Mouse (Mus musculus) CH12.LX (cell line): ENCODE data around the gene Tnrc6b.

Experiments
- CHD1 ChIP-seq: IDR thresholded peaks from 2 replicates; pipeline ENCODE4 v1.6.1; 2012; ENCODE audit warnings: low read depth, low read length, improper control_type of control experiment, inconsistent platforms
- CHD2 ChIP-seq: IDR thresholded peaks from 2 replicates; pipeline ENCODE4 v1.6.1; 2011; ENCODE audit warnings: low read length, improper control_type of control experiment
- CTCF ChIP-seq, 2 experiments: IDR thresholded peaks in 1 of 2; conservative IDR thresholded peaks in 1 of 2; 2 replicates each; pipeline ENCODE4 v1.5.1; 2011 to 2012; ENCODE audit warnings: low read depth in 2 of 2, low read length in 2 of 2, improper control_type of control experiment in 1 of 2, inconsistent platforms in 1 of 2, mild to moderate bottlenecking in 1 of 2, moderate library complexity in 1 of 2
- EP300 ChIP-seq: IDR thresholded peaks from 2 replicates; pipeline ENCODE4 v1.6.1; 2011; ENCODE audit warnings: low read length, improper control_type of control experiment
- ETS1 ChIP-seq: conservative IDR thresholded peaks from 2 replicates; pipeline ENCODE4 v1.6.1; 2012; ENCODE audit warnings: low read depth, mild to moderate bottlenecking, inconsistent platforms, low read length, improper control_type of control experiment, moderate library complexity
- HCFC1 ChIP-seq: IDR thresholded peaks from 2 replicates; pipeline ENCODE4 v1.6.1; 2012; ENCODE audit warnings: low read depth, mild to moderate bottlenecking, inconsistent platforms, low read length, improper control_type of control experiment
- KAT2A ChIP-seq: IDR thresholded peaks from 2 replicates; pipeline ENCODE4 v1.6.1; 2012; ENCODE audit warnings: low read length, improper control_type of control experiment, inconsistent platforms; ENCODE audit not compliant: insufficient replicate concordance
- NELFE ChIP-seq: IDR thresholded peaks from 2 replicates; pipeline ENCODE4 v1.6.1; 2011; ENCODE audit warnings: low read depth, low read length, improper control_type of control experiment
- POLR2A ChIP-seq: IDR thresholded peaks from 2 replicates; pipeline ENCODE4 v1.6.1; 2011; ENCODE audit warnings: low read depth, mild to moderate bottlenecking, improper control_type of control experiment, low read length
- RAD21 ChIP-seq: IDR thresholded peaks from 2 replicates; pipeline ENCODE4 v1.6.1; 2011; ENCODE audit warnings: low read depth, mild to moderate bottlenecking, low read length, improper control_type of control experiment, moderate library complexity
- ZC3H11A ChIP-seq: IDR thresholded peaks from 2 replicates; pipeline ENCODE4 v1.6.1; 2012; ENCODE audit warnings: low read depth, mild to moderate bottlenecking, inconsistent platforms, low read length, improper control_type of control experiment

- TF ChIP-seq CTCF (conservative IDR thresholded peaks at IDR 0.05 in 1 of 2, IDR thresholded peaks at IDR 0.05 in 1 of 2; ENCODE audit: low read depth in 2 of 2, low read length in 2 of 2) (no peak), RAD21 (no peak), HCFC1 (no peak), ETS1 (no peak), CHD2 (no peak), KAT2A (no peak), EP300 (no peak), POLR2A (no peak), CHD1 (no peak), ZC3H11A (no peak), NELFE (no peak)
These were observed 57.1 kb downstream of the Tnrc6b start for GRCm38 (mm10) chr15:80768216-80768615.
